Mouse (Mus musculus) lung, embryonic 14.5 days (tissue): ENCODE measurements around the gene Runx1. TPM values are rescaled to one million over a fixed set of nuclear protein-coding genes. Genes with fewer than 3 reads are reported as not detected.
A peak's percentile ranks its signal among the peaks of the same experiment; 100 is the strongest.

ENCODE experiments used
- ATAC-seq: fragments of 200-750 bp; cut with Nextera tagmentation; 2 replicates; pipeline ENCODE4 v1.8.0; 2017; ENCODE audit warnings: mild to moderate bottlenecking, moderate TSS enrichment, moderate library complexity; ENCODE audit not compliant: insufficient read depth
- DNase-seq: peaks from one replicate; pipeline ENCODE4 v3.0.0-alpha.2; 2015
- H3K27ac ChIP-seq: fragments of 300-500 bp; sonication (generic); 2 replicates; pipeline ENCODE4 v1.5.1; 2014; ENCODE audit warnings: low read depth, mild to moderate bottlenecking, moderate library complexity
- H3K27me3 ChIP-seq: fragments of 300-500 bp; sonication (generic); 2 replicates; pipeline ENCODE4 v1.6.1; 2014; ENCODE audit warnings: low read length, control low read depth; ENCODE audit not compliant: insufficient read depth
- H3K36me3 ChIP-seq: fragments of 300-500 bp; sonication (generic); 2 replicates; pipeline ENCODE4 v1.6.1; 2014; ENCODE audit warnings: control low read depth; ENCODE audit not compliant: insufficient read depth
- H3K4me1 ChIP-seq: fragments of 300-500 bp; sonication (generic); 2 replicates; pipeline ENCODE4 v1.6.1; 2014; ENCODE audit warnings: antibody characterized with exemption, control low read depth; ENCODE audit not compliant: insufficient read depth
- H3K4me2 ChIP-seq: fragments of 300-500 bp; sonication (generic); 2 replicates; pipeline ENCODE4 v1.6.1; 2014; ENCODE audit warnings: mild to moderate bottlenecking
- H3K4me3 ChIP-seq: fragments of 300-500 bp; sonication (generic); 2 replicates; pipeline ENCODE4 v1.5.1; 2014; ENCODE audit warnings: low read depth, low read length
- H3K9ac ChIP-seq: fragments of 300-500 bp; sonication (generic); 2 replicates; pipeline ENCODE4 v1.6.1; 2014
- H3K9me3 ChIP-seq: fragments of 300-500 bp; sonication (generic); 2 replicates; pipeline ENCODE4 v1.6.1; 2016; ENCODE audit warnings: low read depth, low read length, control low read depth
- CTCF ChIP-seq: IDR thresholded peaks from 2 replicates; pipeline ENCODE4 v1.5.1; 2016; ENCODE audit warnings: antibody characterized with exemption, low read depth
- whole genome bisulfite sequencing: fragments of 180-500 bp; shearing (Covaris S2); extraction: QIAGEN DNeasy Blood & Tissue Kit; methylation state at CpG from one replicate; pipeline ENCODE4 v1.1.7; 2014; 5-methylcytosine and 5-hydroxymethylcytosine counted together
- polyA plus RNA-seq: library from polyadenylated mRNA; unstranded; fragments of >200 nt; fragmentation: Nextera tagmentation; extraction: Ambion mirVana; gene quantifications from 2 replicates; pipeline ENCODE4 v1.2.1, GENCODE M21; 2014

The Runx1 gene
- polyA plus RNA-seq, 1 experiment from 2014 or later, result 10.8 TPM

DNA sequence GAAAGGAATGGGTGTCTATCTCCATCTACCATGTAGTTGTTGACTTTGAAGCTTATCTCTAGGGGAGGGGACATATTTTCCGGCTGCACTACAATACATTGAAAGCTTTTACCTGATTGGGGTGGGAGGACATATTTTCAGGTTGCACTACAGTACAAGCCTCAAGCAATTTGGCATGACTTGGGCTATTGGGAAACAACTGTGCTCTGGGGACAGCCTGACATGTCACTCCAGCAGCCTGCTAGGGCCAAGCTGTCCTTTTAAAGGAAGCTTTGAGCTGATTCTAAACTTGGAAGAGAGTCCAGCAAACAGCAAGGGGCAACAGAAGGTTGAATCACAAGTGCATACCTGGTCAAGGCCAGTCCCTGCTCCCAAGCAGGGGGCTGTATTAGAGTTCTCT lies 270.9 kb downstream of the Runx1 start:
- Histone ChIP-seq H3K4me2 (no peak overlapping the region), H3K4me1 (no peaks in the 10 kb centered on the region), H3K9me3 (no peaks in the 10 kb centered on the region), H3K27ac (no peak overlapping the region), H3K9ac (no peak overlapping the region), H3K4me3 (no peak overlapping the region), H3K27me3 (no peaks in the 10 kb centered on the region), H3K36me3 (no peaks in the 10 kb centered on the region)
- DNase-seq (no peak), ATAC-seq (no peak)
- 73% methylated on average over 1 of the region's 1 CpGs for WGBS
- no peak for TF ChIP-seq CTCF

DNA sequence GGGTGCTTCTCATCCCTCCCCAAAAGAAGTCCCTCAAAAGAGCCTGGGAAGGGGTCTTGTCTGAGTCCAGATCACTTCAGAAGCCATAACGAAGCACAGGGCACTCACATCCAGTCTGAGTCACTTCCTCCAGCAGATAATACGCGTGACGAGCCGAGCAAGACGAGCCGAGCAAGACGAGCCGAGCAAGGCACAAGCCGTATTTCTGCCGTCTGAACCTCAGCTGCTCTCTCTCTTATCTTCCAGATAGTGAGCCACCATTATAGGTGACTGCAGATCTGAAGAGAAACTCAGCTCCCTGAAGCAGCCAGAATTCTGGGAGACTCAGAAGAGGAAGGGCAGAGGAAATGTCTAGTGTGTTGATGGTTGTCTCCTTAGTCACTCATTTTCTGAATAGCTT lies 273.1 kb downstream of the Runx1 start:
- peak; percentile 26 for DNase-seq
- 17% methylated on average over 11 of the region's 11 CpGs for WGBS
- Histone ChIP-seq H3K27me3 (no peaks in the 10 kb centered on the region), H3K4me1 (no peaks in the 10 kb centered on the region), H3K4me3 (no peak overlapping the region), H3K9ac (no peak overlapping the region), H3K9me3 (no peaks in the 10 kb centered on the region), H3K4me2 (no peak overlapping the region), H3K27ac (no peak overlapping the region), H3K36me3 (no peaks in the 10 kb centered on the region)
- TF ChIP-seq CTCF, result no peak
- no peak for ATAC-seq

DNA sequence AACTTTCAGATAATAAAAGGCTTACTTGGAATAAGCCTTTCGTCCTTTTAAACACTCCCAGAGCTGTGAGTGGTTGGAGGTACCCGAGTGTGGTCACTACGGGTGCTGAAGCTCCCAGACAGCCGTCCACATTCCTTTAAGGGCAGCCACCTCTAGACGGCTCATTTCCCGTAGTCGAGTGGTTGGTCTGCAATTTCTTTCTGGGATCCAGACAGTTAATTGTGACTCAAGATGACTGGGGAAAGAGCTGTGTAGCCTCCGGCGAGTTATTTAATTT lies 273.9 kb downstream of the Runx1 start:
- Histone ChIP-seq H3K9ac (no peak overlapping the region), H3K4me1 (no peaks in the 10 kb centered on the region)
- 47% methylated on average over 9 of the region's 9 CpGs for WGBS

More for the DNA sequence above, 273.9 kb downstream of the Runx1 start:
- no peaks in the 10 kb centered on the region for H3K9me3 ChIP-seq
- H3K36me3 ChIP-seq, result no peaks in the 10 kb centered on the region
- no peak for TF ChIP-seq CTCF
- no peaks in the 10 kb centered on the region for H3K27me3 ChIP-seq
- no peak overlapping the region for H3K4me3 ChIP-seq
- H3K27ac ChIP-seq, result no peak overlapping the region
- H3K4me2 ChIP-seq, result no peak overlapping the region
- ATAC-seq, result no peak
- no peak for DNase-seq
